Mouse (Mus musculus): ENCODE measurements at regions not wholly inside any gene's neighbourhood (a gene's known extent, or its start where the extent isn't known, plus 50 kb on each side); places are given as distances from the start of the nearest gene placed in this dataset.
"Not testable (repeated sequence)": the region's sequence is repeated elsewhere in the genome, so short reads cannot be mapped to it uniquely, and the experiment has no call there.

GRCm38 (mm10) chr13:50092537-50092936 is 157.6 kb downstream of the Gm906 start:
- no peak overlapping the region for H3K27ac ChIP-seq (ENCODE audit: low read length)
- ATAC-seq (ENCODE audit: insufficient number of reproducible peaks, insufficient read depth, low FRiP score, low read depth): no peak
- H3K9me3 ChIP-seq (ENCODE audit: control insufficient read depth, low read depth, low read length): no peaks in the 10 kb centered on the region
- no peak overlapping the region for H3K9ac ChIP-seq (replicated peaks; ENCODE audit: low read depth, low read length)
- H3K36me3 ChIP-seq (ENCODE audit: control insufficient read depth, insufficient read depth, low read length): no peaks in the 10 kb centered on the region
- no peaks in the 10 kb centered on the region for H3K27me3 ChIP-seq (ENCODE audit: control insufficient read depth, insufficient read depth, low read length)
- no peaks in the 10 kb centered on the region for H3K4me1 ChIP-seq (ENCODE audit: control insufficient read depth, insufficient read depth, low read length)
- H3K4me2 ChIP-seq (replicated peaks; ENCODE audit: low read depth, low read length): no peak overlapping the region
- no peak overlapping the region for H3K4me3 ChIP-seq (ENCODE audit: low read depth, low read length)
- 69% methylated on average over 2 of the region's 2 CpGs for WGBS

- H3K9ac ChIP-seq (replicated peaks; ENCODE audit: low read depth, low read length): no peak overlapping the region
- H3K36me3 ChIP-seq (ENCODE audit: control insufficient read depth, insufficient read depth, low read length): no peaks in the 10 kb centered on the region
- no peaks in the 10 kb centered on the region for H3K9me3 ChIP-seq (ENCODE audit: control insufficient read depth, low read depth, low read length)
- H3K4me3 ChIP-seq (ENCODE audit: low read depth, low read length): no peak overlapping the region
- ATAC-seq (ENCODE audit: insufficient number of reproducible peaks, insufficient read depth, low FRiP score, low read depth): no peak
- WGBS: 77% methylated on average over 4 of the region's 4 CpGs
- H3K4me1 ChIP-seq (ENCODE audit: control insufficient read depth, insufficient read depth, low read length): no peaks in the 10 kb centered on the region
- H3K27me3 ChIP-seq (ENCODE audit: control insufficient read depth, insufficient read depth, low read length): no peaks in the 10 kb centered on the region
- H3K27ac ChIP-seq (ENCODE audit: low read length): no peak overlapping the region
- H3K4me2 ChIP-seq (replicated peaks; ENCODE audit: low read depth, low read length): no peak overlapping the region
These were observed 185.3 kb downstream of the Gm906 start for GRCm38 (mm10) chr13:50064841-50065240.

- H3K9ac ChIP-seq (replicated peaks; ENCODE audit: low read depth, low read length); H3K4me2 ChIP-seq (replicated peaks; ENCODE audit: low read depth, low read length); H3K4me1 ChIP-seq (ENCODE audit: control insufficient read depth, insufficient read depth, low read length); H3K27ac ChIP-seq (ENCODE audit: low read length); ATAC-seq (ENCODE audit: insufficient number of reproducible peaks, insufficient read depth, low FRiP score, low read depth); H3K9me3 ChIP-seq (ENCODE audit: control insufficient read depth, low read depth, low read length); H3K4me3 ChIP-seq (ENCODE audit: low read depth, low read length); H3K36me3 ChIP-seq (ENCODE audit: control insufficient read depth, insufficient read depth, low read length); H3K27me3 ChIP-seq (ENCODE audit: control insufficient read depth, insufficient read depth, low read length): not testable (repeated sequence)
- WGBS: 67% methylated on average over 2 of the region's 2 CpGs
These were observed 185.7 kb downstream of the Gm906 start for GRCm38 (mm10) chr13:50064365-50064764.

- 75% methylated on average over 1 of the region's 1 CpGs for WGBS
- H3K9ac ChIP-seq (replicated peaks; ENCODE audit: low read depth, low read length); H3K4me1 ChIP-seq (ENCODE audit: control insufficient read depth, insufficient read depth, low read length); H3K27ac ChIP-seq (ENCODE audit: low read length); H3K36me3 ChIP-seq (ENCODE audit: control insufficient read depth, insufficient read depth, low read length); H3K27me3 ChIP-seq (ENCODE audit: control insufficient read depth, insufficient read depth, low read length); H3K4me2 ChIP-seq (replicated peaks; ENCODE audit: low read depth, low read length); H3K4me3 ChIP-seq (ENCODE audit: low read depth, low read length); H3K9me3 ChIP-seq (ENCODE audit: control insufficient read depth, low read depth, low read length); ATAC-seq (ENCODE audit: insufficient number of reproducible peaks, insufficient read depth, low FRiP score, low read depth): not testable (repeated sequence)
These were observed 190.4 kb downstream of the Gm906 start for GRCm38 (mm10) chr13:50059676-50060075.

DNA sequence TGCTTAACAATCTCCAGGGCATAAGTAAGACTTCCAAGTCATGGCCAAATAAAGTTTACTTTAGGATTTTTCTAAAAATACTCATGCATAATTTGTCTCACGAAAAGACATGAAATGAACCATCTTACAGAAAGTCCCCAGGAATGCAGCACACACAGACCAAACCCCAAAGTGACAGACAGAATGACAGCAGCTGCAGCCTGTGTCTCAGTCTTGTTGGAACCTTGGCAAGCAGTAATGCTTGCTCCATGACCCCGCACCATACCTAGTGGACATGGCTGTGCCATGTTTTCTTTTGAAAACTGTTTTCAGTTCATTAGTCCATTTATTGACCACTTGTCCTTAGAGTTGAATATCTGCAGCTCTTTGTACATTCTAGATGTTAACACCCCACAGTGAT is 191.1 kb downstream of the Gm906 start:
- not testable (repeated sequence) for H3K4me3 ChIP-seq (ENCODE audit: low read depth, low read length); H3K9me3 ChIP-seq (ENCODE audit: control insufficient read depth, low read depth, low read length); ATAC-seq (ENCODE audit: insufficient number of reproducible peaks, insufficient read depth, low FRiP score, low read depth); H3K27ac ChIP-seq (ENCODE audit: low read length); H3K27me3 ChIP-seq (ENCODE audit: control insufficient read depth, insufficient read depth, low read length); H3K4me2 ChIP-seq (replicated peaks; ENCODE audit: low read depth, low read length); H3K36me3 ChIP-seq (ENCODE audit: control insufficient read depth, insufficient read depth, low read length); H3K4me1 ChIP-seq (ENCODE audit: control insufficient read depth, insufficient read depth, low read length); H3K9ac ChIP-seq (replicated peaks; ENCODE audit: low read depth, low read length)
- 54% methylated on average over 2 of the region's 2 CpGs for WGBS

GRCm38 (mm10) chr13:50051746-50052145 is 198.4 kb downstream of the Gm906 start:
- H3K9me3 ChIP-seq (ENCODE audit: control insufficient read depth, low read depth, low read length); H3K9ac ChIP-seq (replicated peaks; ENCODE audit: low read depth, low read length); H3K27me3 ChIP-seq (ENCODE audit: control insufficient read depth, insufficient read depth, low read length); H3K36me3 ChIP-seq (ENCODE audit: control insufficient read depth, insufficient read depth, low read length); H3K4me3 ChIP-seq (ENCODE audit: low read depth, low read length); H3K4me1 ChIP-seq (ENCODE audit: control insufficient read depth, insufficient read depth, low read length); ATAC-seq (ENCODE audit: insufficient number of reproducible peaks, insufficient read depth, low FRiP score, low read depth); H3K4me2 ChIP-seq (replicated peaks; ENCODE audit: low read depth, low read length); H3K27ac ChIP-seq (ENCODE audit: low read length): not testable (repeated sequence)

DNA sequence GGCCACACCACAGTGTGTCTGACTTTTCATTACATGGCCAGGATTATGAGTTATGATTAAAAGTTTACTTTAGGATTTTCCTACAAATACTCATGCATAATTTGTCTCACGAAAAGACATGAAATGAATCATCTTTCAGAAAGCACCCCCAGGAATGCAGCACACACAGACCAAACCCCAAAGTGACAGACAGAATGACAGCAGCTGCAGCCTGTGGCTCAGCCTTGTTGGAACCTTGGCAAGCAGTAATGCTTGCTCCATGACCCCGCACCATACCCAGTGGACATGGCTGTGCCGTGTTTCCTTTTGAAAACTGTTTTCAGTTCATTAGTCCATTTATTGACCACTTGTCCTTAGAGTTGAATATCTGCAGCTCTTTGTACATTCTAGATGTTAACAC is 199.0 kb downstream of the Gm906 start:
- H3K4me1 ChIP-seq (ENCODE audit: control insufficient read depth, insufficient read depth, low read length); H3K9ac ChIP-seq (replicated peaks; ENCODE audit: low read depth, low read length); ATAC-seq (ENCODE audit: insufficient number of reproducible peaks, insufficient read depth, low FRiP score, low read depth); H3K9me3 ChIP-seq (ENCODE audit: control insufficient read depth, low read depth, low read length); H3K36me3 ChIP-seq (ENCODE audit: control insufficient read depth, insufficient read depth, low read length); H3K4me2 ChIP-seq (replicated peaks; ENCODE audit: low read depth, low read length); H3K27me3 ChIP-seq (ENCODE audit: control insufficient read depth, insufficient read depth, low read length); H3K4me3 ChIP-seq (ENCODE audit: low read depth, low read length); H3K27ac ChIP-seq (ENCODE audit: low read length): not testable (repeated sequence)
- 75% methylated on average over 3 of the region's 3 CpGs for WGBS

GRCm38 (mm10) chr13:50031757-50032156 is 218.4 kb downstream of the Gm906 start:
- no peaks in the 10 kb centered on the region for H3K4me1 ChIP-seq (ENCODE audit: control insufficient read depth, insufficient read depth, low read length)
- WGBS: 22% methylated on average over 1 of the region's 1 CpGs
- H3K4me3 ChIP-seq (ENCODE audit: low read depth, low read length): no peak overlapping the region
- H3K9me3 ChIP-seq (ENCODE audit: control insufficient read depth, low read depth, low read length): no peaks in the 10 kb centered on the region
- H3K27me3 ChIP-seq (ENCODE audit: control insufficient read depth, insufficient read depth, low read length): no peaks in the 10 kb centered on the region
- no peaks in the 10 kb centered on the region for H3K36me3 ChIP-seq (ENCODE audit: control insufficient read depth, insufficient read depth, low read length)
- H3K27ac ChIP-seq (ENCODE audit: low read length): no peak overlapping the region
- ATAC-seq (ENCODE audit: insufficient number of reproducible peaks, insufficient read depth, low FRiP score, low read depth): no peak
- H3K9ac ChIP-seq (replicated peaks; ENCODE audit: low read depth, low read length): no peak overlapping the region
- no peak overlapping the region for H3K4me2 ChIP-seq (replicated peaks; ENCODE audit: low read depth, low read length)

DNA sequence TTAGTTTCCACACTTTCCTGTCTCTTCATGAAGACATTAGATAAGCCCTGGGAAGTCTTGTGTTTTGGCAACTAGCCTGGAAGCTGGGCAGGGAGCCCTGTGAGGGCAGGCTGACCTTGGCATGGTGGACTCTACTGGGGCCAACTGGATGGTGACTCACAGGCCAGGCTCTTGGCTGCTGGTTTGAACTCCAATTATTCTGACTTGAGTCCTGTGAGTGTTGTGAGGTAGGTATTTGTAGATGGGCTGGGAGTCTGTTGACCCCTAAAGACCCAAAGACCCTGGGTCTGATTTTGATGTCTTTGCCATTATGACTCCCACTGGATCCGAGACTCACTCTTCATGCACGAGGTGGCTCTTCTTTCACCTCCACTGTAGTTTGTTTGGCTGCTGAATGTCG is 208.9 kb upstream of the Gm30302 start:
- WGBS: 86% methylated on average over 2 of the region's 3 CpGs
- H3K4me2 ChIP-seq (replicated peaks; ENCODE audit: low read depth, low read length); H3K4me3 ChIP-seq (ENCODE audit: low read depth, low read length); H3K36me3 ChIP-seq (ENCODE audit: control insufficient read depth, insufficient read depth, low read length); H3K27ac ChIP-seq (ENCODE audit: low read length); ATAC-seq (ENCODE audit: insufficient number of reproducible peaks, insufficient read depth, low FRiP score, low read depth); H3K4me1 ChIP-seq (ENCODE audit: control insufficient read depth, insufficient read depth, low read length); H3K9me3 ChIP-seq (ENCODE audit: control insufficient read depth, low read depth, low read length); H3K27me3 ChIP-seq (ENCODE audit: control insufficient read depth, insufficient read depth, low read length); H3K9ac ChIP-seq (replicated peaks; ENCODE audit: low read depth, low read length): not testable (repeated sequence)
